Mouse (Mus musculus) G1E (cell line): Measurements from ENCODE around the gene Msh2. TPM values are rescaled to one million over a fixed set of nuclear protein-coding genes. Genes with fewer than 3 reads are reported as not detected.

ENCODE experiments used
- ATAC-seq: 2 replicates; pipeline ENCODE4 v1.8.0; 2016; ENCODE audit warnings: mild to moderate bottlenecking; ENCODE audit not compliant: insufficient number of reproducible peaks, poor library complexity, low FRiP score, severe bottlenecking; ENCODE audit errors: extremely low read depth
- DNase-seq: peaks from one replicate; pipeline ENCODE4 v3.0.0; 2012; ENCODE audit warnings: low spot score
- H3K27me3 ChIP-seq: 2 replicates; pipeline ENCODE4 v1.6.1; 2012; ENCODE audit warnings: mild to moderate bottlenecking, low read length, inconsistent platforms; ENCODE audit not compliant: insufficient read depth
- H3K36me3 ChIP-seq: replicated peaks from 2 replicates; pipeline ENCODE3; 2012; ENCODE audit warnings: mild to moderate bottlenecking, inconsistent platforms
- H3K4me1 ChIP-seq: 2 replicates; pipeline ENCODE4 v1.6.1; 2012; ENCODE audit warnings: low read depth, low read length, inconsistent platforms, mixed read lengths; ENCODE audit not compliant: insufficient read depth
- H3K4me3 ChIP-seq: 2 replicates; pipeline ENCODE4 v1.5.1; 2012; ENCODE audit warnings: low read depth, mild to moderate bottlenecking, inconsistent platforms, low read length, moderate library complexity, mixed read lengths
- H3K9me3 ChIP-seq: replicated peaks from 2 replicates; pipeline ENCODE4 v1.6.1; 2012; ENCODE audit warnings: inconsistent platforms
- CTCF ChIP-seq: IDR thresholded peaks from 2 replicates; pipeline ENCODE4 v1.5.1; 2012; ENCODE audit warnings: low read depth, low read length, inconsistent platforms, mixed read lengths
- GATA1 ChIP-seq: IDR thresholded peaks from 2 replicates; pipeline ENCODE4 v1.6.1; 2012; ENCODE audit warnings: borderline replicate concordance, low read length, inconsistent platforms, mixed read lengths
- GATA2 ChIP-seq: IDR thresholded peaks from 2 replicates; pipeline ENCODE4 v1.6.1; 2012; ENCODE audit warnings: low read depth, low read length, inconsistent platforms, borderline replicate concordance
- POLR2AphosphoS5 ChIP-seq: IDR thresholded peaks from 2 replicates; pipeline ENCODE4 v1.6.1; 2012; ENCODE audit warnings: low read depth, low read length, inconsistent platforms; ENCODE audit not compliant: insufficient replicate concordance
- TAL1 ChIP-seq: conservative IDR thresholded peaks from 2 replicates; pipeline ENCODE4 v1.6.1; 2012; ENCODE audit warnings: low read depth, low read length, inconsistent platforms, mixed read lengths
- polyA plus RNA-seq: library from polyadenylated mRNA; stranded (reverse); fragments of >175 nt; gene quantifications from 2 replicates; pipeline ENCODE4 v1.2.3, GENCODE M21; 2012
- total RNA-seq, 2 experiments: library from RNA; stranded (forward) in 1 of 2; stranded (reverse) in 1 of 2; fragments of 200-1000 nt in 1 of 2; fragments of >200 nt in 1 of 2; fragmentation: Nextera tagmentation in 1 of 2; gene quantifications; 2 replicates each; pipeline ENCODE4 v1.2.3; 2014 to 2017

The Msh2 gene
- total and polyA plus RNA-seq, 3 experiments = 58.5 to 110 (median 64.9) TPM

- Histone ChIP-seq H3K36me3 (no peaks in the 10 kb centered on the region), H3K27me3 (no peaks in the 10 kb centered on the region), H3K9me3 (no peaks in the 10 kb centered on the region), H3K4me3 (no peak overlapping the region), H3K4me1 (no peaks in the 10 kb centered on the region)
- ATAC-seq = no peak
- no peak for DNase-seq
- TF ChIP-seq CTCF = no peak
- no peak for TF ChIP-seq GATA1
- no peak for TF ChIP-seq GATA2
- TF ChIP-seq POLR2AphosphoS5 = no peak
- no peak for TF ChIP-seq TAL1
These were observed 67.7 kb downstream of the Msh2 start for GRCm38 (mm10) chr17:87739835-87740234.

- peaks cover 23% of the 10 kb centered on the region for H3K9me3 ChIP-seq
- no peaks in the 10 kb centered on the region for H3K27me3 ChIP-seq
- DNase-seq = no peak
- no peak for TF ChIP-seq POLR2AphosphoS5
- TF ChIP-seq GATA2 = no peak
- no peak for TF ChIP-seq TAL1
- TF ChIP-seq GATA1 = no peak
- no peak for TF ChIP-seq CTCF
- H3K36me3 ChIP-seq = no peaks in the 10 kb centered on the region
- H3K4me3 ChIP-seq = no peak overlapping the region
- ATAC-seq = no peak
- no peaks in the 10 kb centered on the region for H3K4me1 ChIP-seq
These were observed 73.1 kb downstream of the Msh2 start for GRCm38 (mm10) chr17:87744985-87745925.

- Histone ChIP-seq H3K27me3 (no peaks in the 10 kb centered on the region), H3K36me3 (no peaks in the 10 kb centered on the region), H3K9me3 (peaks cover 23% of the 10 kb centered on the region), H3K4me1 (no peaks in the 10 kb centered on the region), H3K4me3 (peak overlapping the region; percentile 38; the same call in 1 of the 2 replicates)
- no peak for ATAC-seq
- TF ChIP-seq TAL1 = no peak
- no peak for TF ChIP-seq CTCF
- no peak for TF ChIP-seq GATA2
- TF ChIP-seq POLR2AphosphoS5 = no peak
- no peak for TF ChIP-seq GATA1
- DNase-seq = no peak
These were observed 74.1 kb downstream of the Msh2 start for GRCm38 (mm10) chr17:87745926-87746888.

GRCm38 (mm10) chr17:87760315-87760714, 88.2 kb downstream of the Msh2 start:
- DNase-seq (no peak), ATAC-seq (no peak)
- Histone ChIP-seq H3K36me3 (no peaks in the 10 kb centered on the region), H3K27me3 (no peaks in the 10 kb centered on the region), H3K9me3 (peaks cover 8% of the 10 kb centered on the region), H3K4me3 (no peak overlapping the region), H3K4me1 (no peaks in the 10 kb centered on the region)
- TF ChIP-seq POLR2AphosphoS5 = no peak
- no peak for TF ChIP-seq GATA2
- no peak for TF ChIP-seq TAL1
- no peak for TF ChIP-seq CTCF
- TF ChIP-seq GATA1 = no peak

GRCm38 (mm10) chr17:87763146-87763545, 91.0 kb downstream of the Msh2 start:
- Histone ChIP-seq H3K27me3 (no peaks in the 10 kb centered on the region), H3K4me1 (no peaks in the 10 kb centered on the region), H3K4me3 (no peak overlapping the region), H3K36me3 (no peaks in the 10 kb centered on the region), H3K9me3 (peaks cover 17% of the 10 kb centered on the region)
- no peak for DNase-seq
- ATAC-seq = no peak
- TF ChIP-seq GATA1 (no peak), TAL1 (no peak), CTCF (no peak), GATA2 (no peak), POLR2AphosphoS5 (no peak)

- Histone ChIP-seq H3K4me1 (no peaks in the 10 kb centered on the region), H3K4me3 (no peak overlapping the region), H3K36me3 (no peaks in the 10 kb centered on the region), H3K27me3 (no peaks in the 10 kb centered on the region), H3K9me3 (peaks cover 14% of the 10 kb centered on the region)
- TF ChIP-seq TAL1 = no peak
- no peak for TF ChIP-seq GATA2
- no peak for TF ChIP-seq GATA1
- no peak for TF ChIP-seq CTCF
- no peak for TF ChIP-seq POLR2AphosphoS5
- ATAC-seq (no peak), DNase-seq (no peak)
These were observed 92.9 kb downstream of the Msh2 start for GRCm38 (mm10) chr17:87765031-87765430.
